Mouse (Mus musculus) ES-E14 (cell line): Measurements from ENCODE around the gene Homer2.

ENCODE experiments used
- MAFK ChIP-seq: IDR thresholded peaks from 2 replicates; pipeline ENCODE4 v1.6.1; 2014; ENCODE audit warnings: mild to moderate bottlenecking, low read depth, low read length, inconsistent platforms; ENCODE audit not compliant: insufficient read depth
- ZNF384 ChIP-seq: IDR thresholded peaks from 2 replicates; pipeline ENCODE4 v1.6.1; 2012; ENCODE audit warnings: low read depth, low read length, inconsistent platforms

DNA sequence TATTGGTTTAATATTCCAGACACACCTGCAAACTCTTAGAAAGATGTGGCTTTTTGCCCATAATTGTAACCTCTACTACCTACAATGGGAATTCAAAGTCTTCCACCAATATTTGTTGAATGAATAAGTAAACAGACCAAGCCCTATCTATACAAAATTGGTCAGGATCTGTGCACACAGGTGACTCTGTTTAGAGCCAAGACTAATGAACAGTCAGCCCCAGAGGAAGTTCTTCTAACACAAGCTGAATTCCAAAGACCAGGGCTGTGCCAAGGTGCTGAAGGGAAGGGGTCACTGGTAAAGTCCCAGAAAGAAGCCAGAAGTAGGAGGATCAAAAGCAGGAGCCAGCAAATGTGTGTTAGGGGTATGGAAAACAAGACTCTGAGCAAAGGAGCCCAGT, 838 bp upstream of the Homer2 start:
- TF ChIP-seq ZNF384 (no peak), MAFK (no peak)
